ENCODE assay signal across 9 mouse cellular contexts in genomic region chr2:131059377-131059776, GRCm38 (mm10). TPM values are rescaled to one million over a fixed set of nuclear protein-coding genes. Genes with fewer than 3 reads are reported as not detected.
A peak's percentile ranks its signal among the peaks of the same experiment; 100 is the strongest.
DNase-seq lines count a peak whose midpoint lies in the region; ATAC-seq and TF ChIP-seq lines count a peak whose summit lies in the region.
"Had no signal": no experiment of that assay in that cellular context is flagged by ENCODE, and none has a peak within 500 bp of the region (broad histone marks: within the 10 kb centered on the region; RNA-seq: fewer than 3 reads in every experiment).

No protein-coding gene starts in this region.

- TF ChIP-seq CTCF in heart, adult 2 months (IDR thresholded peaks at IDR 0.05): no peak

- TF ChIP-seq EP300 in heart, adult 2 months (IDR thresholded peaks at IDR 0.05; ENCODE audit: insufficient read depth, low read depth, low read length): no peak

- DNase-seq in neural tube, embryonic 10.5 days (ENCODE audit: extremely low spot score, low spot score): no peak
- peak; percentile 70 to 82 for DNase-seq in heart, adult 2 months
- DNase-seq in limb, embryonic 10.5 days (ENCODE audit: low spot score): no peak
- DNase-seq in testis, postnatal 14 days (ENCODE audit: low spot score): peak; percentile 60
- DNase-seq in thymus, postnatal 10 days (ENCODE audit: low spot score in 2 of 2): no peak
- DNase-seq in left cerebral cortex, postnatal 36 days (ENCODE audit: low spot score in 2 of 2): no peak
- DNase-seq in thymus, adult 18-20 months: no peak

- intact Hi-C loops in heart, adult 2 months (cut with DNase I): no loop called here
- intact Hi-C loops in left cerebral cortex, postnatal 36 days (cut with DNase I): no loop called here

- H3K9me3 ChIP-seq in neural tube, embryonic 15.5 days (replicated peaks): no peaks in the 10 kb centered on the region
- no peaks in the 10 kb centered on the region for H3K9me3 ChIP-seq in limb, embryonic 10.5 days (replicated peaks)
- H3K9me3 ChIP-seq: liver, embryonic 15.5 days had no signal

- H3K9ac ChIP-seq in neural tube, embryonic 15.5 days (replicated peaks): no peak overlapping the region
- no peak overlapping the region for H3K9ac ChIP-seq in heart, adult 2 months (ENCODE audit: low read depth, low read length)
- H3K9ac ChIP-seq: liver, embryonic 15.5 days had no signal

- H3K4me3 ChIP-seq in neural tube, embryonic 15.5 days (replicated peaks): no peak overlapping the region
- no peak overlapping the region for H3K4me3 ChIP-seq in heart, adult 2 months
- no peak overlapping the region for H3K4me3 ChIP-seq in limb, embryonic 10.5 days
- H3K4me3 ChIP-seq: liver, embryonic 15.5 days had no signal

- WGBS in neural tube, embryonic 15.5 days: 38% methylated on average over 1 of the region's 1 CpGs
- WGBS in heart, adult 2 months: 6% methylated on average over 1 of the region's 1 CpGs
- 93% methylated on average over 1 of the region's 1 CpGs for WGBS in limb, embryonic 10.5 days

- peak overlapping the region; percentile 23; the same call in 1 of the 2 replicates for H3K27ac ChIP-seq in neural tube, embryonic 15.5 days (replicated peaks)
- peak overlapping the region; percentile 54 for H3K27ac ChIP-seq in heart, adult 2 months
- peak overlapping the region; percentile 65; the same call in 1 of the 2 replicates for H3K27ac ChIP-seq in limb, embryonic 10.5 days
- H3K27ac ChIP-seq: liver, embryonic 15.5 days had no signal

- TF ChIP-seq POLR2A in heart, adult 2 months (IDR thresholded peaks at IDR 0.05; ENCODE audit: insufficient read depth, low read depth, low read length): no peak

- peaks cover 45% of the 10 kb centered on the region for H3K27me3 ChIP-seq in neural tube, embryonic 15.5 days (replicated peaks)
- peaks cover 4% of the 10 kb centered on the region; the same call in 1 of the 2 replicates for H3K27me3 ChIP-seq in heart, adult 2 months (ENCODE audit: control insufficient read depth, insufficient read depth, low read length)
- peaks cover 76% of the 10 kb centered on the region for H3K27me3 ChIP-seq in limb, embryonic 10.5 days (ENCODE audit: low read depth, poor library complexity, severe bottlenecking)

- H3K4me1 ChIP-seq in neural tube, embryonic 15.5 days: peaks cover 34% of the 10 kb centered on the region
- H3K4me1 ChIP-seq in heart, adult 2 months (ENCODE audit: control insufficient read depth, insufficient read depth, low read length): peaks cover 8% of the 10 kb centered on the region
- H3K4me1 ChIP-seq in limb, embryonic 10.5 days: peaks cover 57% of the 10 kb centered on the region

- no peaks in the 10 kb centered on the region for H3K79me2 ChIP-seq in heart, adult 2 months (replicated peaks; ENCODE audit: control insufficient read depth, insufficient read depth, low read length)

- no peak overlapping the region for H3K4me2 ChIP-seq in neural tube, embryonic 15.5 days
- H3K4me2 ChIP-seq: liver, embryonic 15.5 days had no signal

- no peaks in the 10 kb centered on the region for H3K36me3 ChIP-seq in neural tube, embryonic 15.5 days
- H3K36me3 ChIP-seq in heart, adult 2 months (ENCODE audit: control insufficient read depth, insufficient read depth, low read length): no peaks in the 10 kb centered on the region
- no peaks in the 10 kb centered on the region for H3K36me3 ChIP-seq in limb, embryonic 10.5 days
- H3K36me3 ChIP-seq: liver, embryonic 15.5 days had no signal

- ATAC-seq in neural tube, embryonic 15.5 days (ENCODE audit: low FRiP score): no peak

RNA-seq across cellular contexts. Expression of gene Adam33, which starts 4.2 kb away (rescaled TPM):
- polyA plus RNA-seq in neural tube, embryonic 15.5 days (2015; fragmentation: Nextera tagmentation; extraction: Ambion mirVana): 2.0 and 2.9 TPM in 2 replicates
- 1 to 10 TPM in 1 of 2 experiments, under 1 TPM in 1; 0.73 to 1.6 TPM for total RNA-seq in heart, adult 2 months (2021)
- 7.1 and 10.0 TPM in 2 replicates for polyA plus RNA-seq in heart, adult 2 months (2012; rRNA removed)
- 0.38 and 0.48 TPM in 2 replicates for polyA plus RNA-seq in limb, embryonic 10.5 days (2016; fragmentation: Nextera tagmentation; extraction: Ambion mirVana)
- 1 to 10 TPM; 4.9 to 9.0 TPM for total RNA-seq in left cerebral cortex, postnatal 36 days (2021)

RNA-seq across cellular contexts. Expression of gene Gfra4, which starts 16.5 kb away (rescaled TPM):
- polyA plus RNA-seq in neural tube, embryonic 15.5 days (2015; fragmentation: Nextera tagmentation; extraction: Ambion mirVana): 46.4 and 52.1 TPM in 2 replicates
- 1 to 10 TPM; 7.2 to 8.4 TPM for total RNA-seq in heart, adult 2 months (2021)
- 21.3 TPM in 2 replicates for polyA plus RNA-seq in heart, adult 2 months (2012; rRNA removed)
- polyA plus RNA-seq in limb, embryonic 10.5 days (2016; fragmentation: Nextera tagmentation; extraction: Ambion mirVana): 7.1 and 10.1 TPM in 2 replicates
- total RNA-seq in left cerebral cortex, postnatal 36 days (2021): 10 to 100 TPM; 53.5 to 65.7 TPM

RNA-seq across cellular contexts. Expression of gene Siglec1, which starts 27.2 kb away (rescaled TPM):
- polyA plus RNA-seq in neural tube, embryonic 15.5 days (2015; fragmentation: Nextera tagmentation; extraction: Ambion mirVana): 0.23 and 0.36 TPM in 2 replicates
- total RNA-seq in heart, adult 2 months (2021): 1 to 10 TPM; 2.1 to 2.5 TPM
- 3.1 and 3.3 TPM in 2 replicates for polyA plus RNA-seq in heart, adult 2 months (2012; rRNA removed)
- polyA plus RNA-seq in limb, embryonic 10.5 days (2016; fragmentation: Nextera tagmentation; extraction: Ambion mirVana): 0.09 and 0.10 TPM in 2 replicates
- total RNA-seq in left cerebral cortex, postnatal 36 days (2021): under 1 TPM; 0.32 to 0.75 TPM

Comparison
In these comparisons a context has a peak if more than half of its experiments do, and no peak if none do; other contexts are left out.
1. DNase-seq: peak in heart, adult 2 months (2 of 2) and testis, postnatal 14 days (single experiment); none in neural tube, embryonic 10.5 days (single experiment), limb, embryonic 10.5 days (single experiment), thymus, postnatal 10 days (0 of 2), left cerebral cortex, postnatal 36 days (0 of 2) and thymus, adult 18-20 months (0 of 2).
2. Peak in every context shown above with its lines, with median percentiles within 50 percentile points of each other: H3K27ac ChIP-seq.